Mouse (Mus musculus) MEL (cell line): Measurements from ENCODE around the gene Mdga1. TPM values are rescaled to one million over a fixed set of nuclear protein-coding genes. Genes with fewer than 3 reads are reported as not detected.

Source experiments
- DNase-seq: peaks from one replicate; pipeline ENCODE4 v3.0.0; 2011; ENCODE audit warnings: low read depth, low spot score
- H3K27ac ChIP-seq: 2 replicates; pipeline ENCODE4 v1.5.1; 2012; ENCODE audit warnings: low read depth, mild to moderate bottlenecking, control low read depth, low read length, moderate library complexity; ENCODE audit not compliant: control insufficient read depth
- H3K27me3 ChIP-seq, 2 experiments: fragments of 150-350 bp in 1 of 2; sonication (generic) in 1 of 2; 2 replicates each; pipeline ENCODE4 v1.6.1; 2012; ENCODE audit warnings: low read length in 2 of 2, mild to moderate bottlenecking in 2 of 2, improper control_type of control experiment in 1 of 2, moderate library complexity in 1 of 2; ENCODE audit not compliant: insufficient read depth in 2 of 2, control insufficient read depth in 1 of 2
- H3K36me3 ChIP-seq, 2 experiments: 2 replicates each; pipeline ENCODE4 v1.6.1; 2012 to 2014; ENCODE audit warnings: low read length in 2 of 2, improper control_type of control experiment in 1 of 2, inconsistent platforms in 1 of 2, mild to moderate bottlenecking in 1 of 2; ENCODE audit not compliant: insufficient read depth in 2 of 2, control insufficient read depth in 1 of 2
- H3K4me1 ChIP-seq, 2 experiments: fragments of 150-350 bp in 1 of 2; sonication (generic) in 1 of 2; 2 replicates each; pipeline ENCODE4 v1.6.1; 2012; ENCODE audit warnings: low read length in 2 of 2, improper control_type of control experiment in 1 of 2, mild to moderate bottlenecking in 1 of 2; ENCODE audit not compliant: insufficient read depth in 2 of 2, control insufficient read depth in 1 of 2
- H3K4me3 ChIP-seq, 2 experiments: fragments of 150-350 bp in 1 of 2; sonication (generic) in 1 of 2; 2 replicates each; pipeline ENCODE4 v1.5.1; 2012; ENCODE audit warnings: low read depth in 2 of 2, low read length in 2 of 2, mild to moderate bottlenecking in 2 of 2, moderate library complexity in 2 of 2, control low read depth in 1 of 2, improper control_type of control experiment in 1 of 2; ENCODE audit not compliant: control insufficient read depth in 1 of 2, insufficient read depth in 1 of 2
- H3K79me2 ChIP-seq: 2 replicates; pipeline ENCODE4 v1.6.1; 2012; ENCODE audit warnings: mild to moderate bottlenecking, low read length, moderate library complexity; ENCODE audit not compliant: control insufficient read depth, poor library complexity, insufficient read depth
- H3K9ac ChIP-seq: 2 replicates; pipeline ENCODE4 v1.6.1; 2012; ENCODE audit warnings: low read depth, mild to moderate bottlenecking, control low read depth, low read length, moderate library complexity; ENCODE audit not compliant: control insufficient read depth, poor library complexity, severe bottlenecking
- H3K9me3 ChIP-seq: fragments of 150-350 bp; sonication (generic); replicated peaks from 2 replicates; pipeline ENCODE4 v1.6.1; 2012; ENCODE audit warnings: mild to moderate bottlenecking, low read length, improper control_type of control experiment, moderate library complexity; ENCODE audit not compliant: insufficient read depth
- BHLHE40 ChIP-seq: IDR thresholded peaks from 2 replicates; pipeline ENCODE4 v1.6.1; 2012; ENCODE audit warnings: low read depth, mild to moderate bottlenecking, inconsistent platforms, low read length, improper control_type of control experiment, borderline replicate concordance
- CTCF ChIP-seq, 3 experiments: IDR thresholded peaks in 2 of 3; conservative IDR thresholded peaks in 1 of 3; 2 replicates each; pipeline ENCODE4 v1.5.1; 2011 to 2012; ENCODE audit warnings: low read length in 3 of 3, low read depth in 2 of 3, mild to moderate bottlenecking in 2 of 3, improper control_type of control experiment in 1 of 3, inconsistent platforms in 1 of 3, mixed read lengths in 1 of 3, moderate library complexity in 1 of 3; ENCODE audit not compliant: control insufficient read depth in 1 of 3, insufficient read depth in 1 of 3, poor library complexity in 1 of 3, severe bottlenecking in 1 of 3
- ELF1 ChIP-seq: IDR thresholded peaks from 2 replicates; pipeline ENCODE4 v1.6.1; 2014; ENCODE audit warnings: low read depth, mild to moderate bottlenecking, inconsistent platforms, low read length, improper control_type of control experiment, moderate library complexity
- JUND ChIP-seq: IDR thresholded peaks from 2 replicates; pipeline ENCODE4 v1.6.1; 2011; ENCODE audit warnings: low read depth, mild to moderate bottlenecking, improper control_type of control experiment, low read length
- MEF2A ChIP-seq: IDR thresholded peaks from 2 replicates; pipeline ENCODE4 v1.6.1; 2014; ENCODE audit warnings: low read depth, mild to moderate bottlenecking, inconsistent platforms, low read length, improper control_type of control experiment; ENCODE audit not compliant: poor library complexity, insufficient replicate concordance, severe bottlenecking; ENCODE audit errors: extremely low read depth
- MXI1 ChIP-seq: IDR thresholded peaks from 2 replicates; pipeline ENCODE4 v1.6.1; 2011; ENCODE audit warnings: mild to moderate bottlenecking, low read depth, low read length, improper control_type of control experiment
- NELFE ChIP-seq: IDR thresholded peaks from 2 replicates; pipeline ENCODE4 v1.6.1; 2011; ENCODE audit warnings: low read depth, low read length, improper control_type of control experiment
- SMC3 ChIP-seq: IDR thresholded peaks from 2 replicates; pipeline ENCODE4 v1.6.1; 2011; ENCODE audit warnings: low read depth, low read length, improper control_type of control experiment
- TAL1 ChIP-seq: IDR thresholded peaks from 2 replicates; pipeline ENCODE4 v1.6.1; 2012; ENCODE audit warnings: mild to moderate bottlenecking, inconsistent platforms, low read length, moderate library complexity, mixed read lengths
- TCF12 ChIP-seq: IDR thresholded peaks from 2 replicates; pipeline ENCODE4 v1.6.1; 2014; ENCODE audit warnings: low read depth, mild to moderate bottlenecking, inconsistent platforms, low read length, improper control_type of control experiment, moderate library complexity
- UBTF ChIP-seq: IDR thresholded peaks from 2 replicates; pipeline ENCODE4 v1.6.1; 2012; ENCODE audit warnings: low read depth, mild to moderate bottlenecking, inconsistent platforms, low read length, improper control_type of control experiment, moderate library complexity, borderline replicate concordance; ENCODE audit not compliant: insufficient read depth
- USF1 ChIP-seq: IDR thresholded peaks from 2 replicates; pipeline ENCODE4 v1.6.1; 2014; ENCODE audit warnings: low read depth, mild to moderate bottlenecking, inconsistent platforms, low read length, improper control_type of control experiment, moderate library complexity
- ZMIZ1 ChIP-seq: IDR thresholded peaks from 2 replicates; pipeline ENCODE4 v1.6.1; 2012; ENCODE audit warnings: low read depth, mild to moderate bottlenecking, inconsistent platforms, low read length, improper control_type of control experiment, moderate library complexity
- ZNF384 ChIP-seq: IDR thresholded peaks from 2 replicates; pipeline ENCODE4 v1.6.1; 2012; ENCODE audit warnings: low read depth, mild to moderate bottlenecking, inconsistent platforms, low read length, improper control_type of control experiment
- polyA plus RNA-seq, 2 experiments: library from polyadenylated mRNA; stranded (reverse) in 1 of 2; unstranded in 1 of 2; fragments of >175 nt in 1 of 2; fragments of >200 nt in 1 of 2; gene quantifications; 2 replicates each; pipeline versions ENCODE4 v1.2.1 to v1.2.4; 2012; ENCODE audit warnings: low replicate concordance in 2 of 2, low read depth in 1 of 2; ENCODE audit not compliant: insufficient read length in 2 of 2, insufficient read depth in 1 of 2, missing spikeins in 1 of 2
- total RNA-seq: library from RNA; depleted of rRNA; stranded (reverse); fragments of 300-350 nt; gene quantifications from 2 replicates; pipeline ENCODE4 v1.2.3, GENCODE M21; 2012

The Mdga1 gene
- total and polyA plus RNA-seq, 3 experiments, result 0.27 to 2.3 TPM; not detected in 1

DNA sequence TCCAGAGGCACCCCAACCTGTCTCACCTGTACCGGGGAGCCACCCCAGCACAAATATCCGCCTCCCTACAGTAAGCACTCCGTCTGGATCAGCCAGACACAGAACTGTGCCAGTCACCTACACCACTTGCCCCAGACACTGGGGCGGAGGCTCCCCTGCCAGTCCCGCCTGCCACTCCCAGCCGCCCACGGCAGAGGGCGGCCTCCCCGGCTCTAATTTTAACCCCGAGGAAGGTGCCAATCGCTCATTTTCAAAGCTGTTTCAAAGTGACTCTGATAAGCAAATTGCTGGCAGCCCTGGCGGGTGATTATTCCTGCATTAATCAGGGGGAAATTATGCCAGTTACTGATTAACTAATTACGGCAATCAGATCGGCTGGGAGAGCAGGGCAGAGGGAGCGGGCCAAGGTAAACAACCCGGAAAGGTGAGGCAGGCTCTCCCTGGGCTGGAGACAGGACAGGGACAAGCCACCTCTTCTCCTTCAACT is 41.1 kb downstream of the Mdga1 start (continued):
- no peak for TF ChIP-seq ZNF384
- no peak for TF ChIP-seq JUND
- no peak for TF ChIP-seq ELF1
- peak; percentile 63; the same call in 1 of the 2 replicates for TF ChIP-seq TCF12
- TF ChIP-seq UBTF, result no peak
- TF ChIP-seq ZMIZ1, result no peak
- TF ChIP-seq BHLHE40, result no peak
- no peak for TF ChIP-seq USF1
- TF ChIP-seq CTCF (IDR thresholded peaks at IDR 0.05 in 2 of 3, conservative IDR thresholded peaks at IDR 0.05 in 1 of 3; ENCODE audit: control insufficient read depth in 1 of 3, insufficient read depth in 1 of 3, low read depth in 2 of 3, low read length in 3 of 3, poor library complexity in 1 of 3, severe bottlenecking in 1 of 3), result peak; percentile 26 to 61 (median 50); a peak in 5 of 6 replicates
- TF ChIP-seq SMC3, result peak; percentile 58
- TF ChIP-seq MEF2A, result peak; percentile 71; the same call in 1 of the 2 replicates
- no peak for TF ChIP-seq NELFE

DNA sequence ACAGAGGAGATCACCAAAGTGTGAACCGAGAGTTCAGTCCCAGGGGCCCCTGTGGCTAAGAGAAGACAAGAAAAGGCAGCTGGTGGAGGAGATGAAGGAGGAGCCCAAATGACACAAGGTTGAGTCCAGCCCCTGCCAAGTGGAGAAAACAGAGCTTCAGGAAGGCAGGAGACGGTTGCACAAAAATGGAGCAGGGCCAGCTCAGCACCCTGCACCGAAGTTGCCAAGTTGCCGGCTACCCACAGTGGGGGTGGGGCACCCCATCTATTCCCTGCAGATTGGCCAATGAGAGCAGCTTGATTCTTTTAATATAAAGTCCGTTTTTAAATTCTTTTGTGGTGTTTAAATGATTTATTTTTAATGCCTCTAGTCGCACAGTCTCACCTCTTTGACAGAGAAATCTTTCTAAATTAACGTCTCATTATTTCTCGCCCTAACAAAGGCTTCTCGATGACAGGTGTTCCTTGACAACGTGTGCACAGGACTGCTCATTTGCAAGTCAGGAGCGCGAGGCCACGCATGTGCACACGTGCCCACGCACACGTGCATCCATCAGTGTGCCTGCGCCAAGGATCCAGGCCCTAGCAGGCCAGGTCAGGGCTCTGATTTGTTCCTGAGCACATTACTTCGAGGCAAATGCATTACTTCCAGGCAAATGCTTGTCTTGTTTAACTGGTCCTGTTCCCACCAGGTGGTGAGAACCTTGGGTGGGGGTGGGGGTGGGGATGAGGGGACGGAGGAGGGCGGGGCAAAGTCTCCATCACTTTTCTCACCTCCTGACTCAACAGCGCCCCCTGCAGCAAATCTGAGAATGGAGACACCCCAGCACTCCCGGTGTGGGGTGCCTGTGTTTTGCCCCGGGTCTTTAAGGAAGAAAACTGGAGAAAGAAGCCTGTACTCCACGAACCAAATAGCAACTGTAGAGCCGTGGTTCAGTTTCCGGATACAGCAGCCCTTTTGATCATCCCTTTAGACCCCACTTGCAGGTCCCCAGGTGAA is 44.0 kb downstream of the Mdga1 start:
- TF ChIP-seq CTCF (IDR thresholded peaks at IDR 0.05 in 2 of 3, conservative IDR thresholded peaks at IDR 0.05 in 1 of 3; ENCODE audit: control insufficient read depth in 1 of 3, insufficient read depth in 1 of 3, low read depth in 2 of 3, low read length in 3 of 3, poor library complexity in 1 of 3, severe bottlenecking in 1 of 3) (peak in 2 of 3 experiments; percentile 10 to 37; a peak in 3 of 6 replicates), UBTF (no peak)
- Histone ChIP-seq H3K79me2 (no peaks in the 10 kb centered on the region), H3K9me3 (no peaks in the 10 kb centered on the region), H3K4me1 (peaks cover 0 to 8% of the 10 kb centered on the region in 2 experiments; a peak in 2 of 4 replicates), H3K36me3 (peaks cover 0 to 7% of the 10 kb centered on the region in 2 experiments; a peak in 2 of 4 replicates), H3K4me3 (no peak overlapping the region), H3K27me3 (no peaks in the 10 kb centered on the region), H3K27ac (no peak overlapping the region), H3K9ac (no peak overlapping the region)
- DNase-seq, result no peak

DNA sequence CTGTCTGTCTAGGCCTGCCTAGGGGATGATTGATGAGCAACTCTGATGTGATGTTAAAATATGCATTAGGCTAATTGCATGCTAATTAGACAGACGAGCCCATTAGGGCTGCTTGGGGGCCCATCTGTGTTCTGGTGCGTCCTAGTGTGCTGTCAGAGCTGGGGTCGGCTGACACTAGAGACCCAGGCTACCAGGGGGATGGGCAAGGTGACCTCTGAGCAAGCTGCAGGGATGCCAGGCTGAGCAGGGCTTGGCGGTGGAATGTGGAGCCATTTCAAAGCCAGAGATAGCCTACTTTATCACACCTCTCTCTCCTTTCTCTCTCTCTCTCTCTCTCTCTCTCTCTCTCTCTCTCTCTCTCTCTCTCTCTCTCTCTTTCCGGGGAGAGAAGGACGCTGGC is 49.8 kb downstream of the Mdga1 start:
- no peak for TF ChIP-seq TAL1
- TF ChIP-seq MXI1, result no peak
- no peak for TF ChIP-seq UBTF
- DNase-seq, result no peak
- Histone ChIP-seq H3K9me3 (no peaks in the 10 kb centered on the region), H3K9ac (no peak overlapping the region), H3K4me3 (no peak overlapping the region), H3K27me3 (peaks cover 0 to 1% of the 10 kb centered on the region in 2 experiments; a peak in 1 of 4 replicates), H3K4me1 (no peaks in the 10 kb centered on the region), H3K27ac (no peak overlapping the region), H3K79me2 (no peaks in the 10 kb centered on the region), H3K36me3 (no peaks in the 10 kb centered on the region)
